Mouse (Mus musculus) 3134 (cell line): ENCODE results near the gene 4933428G20Rik.

Experiments used
- DNase-seq: peaks from one replicate; pipeline ENCODE4 v3.0.0-alpha.2; 2011; ENCODE audit warnings: low spot score; ENCODE audit not compliant: insufficient read length; ENCODE audit errors: extremely low read depth

4933428G20Rik gene

GRCm38 (mm10) chr11:97499865-97500719 is at the start of gene 4933428G20Rik:
4933428G20Rik (minus strand) TSS chr11:97500340.
- no peak for DNase-seq

- no peak for DNase-seq
Measured at GRCm38 (mm10) chr11:97548757-97549156, 48.6 kb upstream of the 4933428G20Rik start.

- DNase-seq = no peak
Measured at GRCm38 (mm10) chr11:97547957-97548706, 48.0 kb upstream of the 4933428G20Rik start.

GRCm38 (mm10) chr11:97546804-97547411 is 46.8 kb upstream of the 4933428G20Rik start:
- DNase-seq = no peak

- no peak for DNase-seq
Measured at GRCm38 (mm10) chr11:97545808-97546560, 45.8 kb upstream of the 4933428G20Rik start.

GRCm38 (mm10) chr11:97543883-97544282 is 43.7 kb upstream of the 4933428G20Rik start:
- DNase-seq = no peak

GRCm38 (mm10) chr11:97543181-97543733 is 43.1 kb upstream of the 4933428G20Rik start:
- DNase-seq = peak; percentile 65

- DNase-seq = no peak
Measured at GRCm38 (mm10) chr11:97542171-97543150, 42.3 kb upstream of the 4933428G20Rik start.

GRCm38 (mm10) chr11:97540604-97541003 is 40.5 kb upstream of the 4933428G20Rik start:
- DNase-seq = no peak

GRCm38 (mm10) chr11:97540136-97540535 is 40.0 kb upstream of the 4933428G20Rik start:
- DNase-seq = no peak

- DNase-seq = no peak
Measured at GRCm38 (mm10) chr11:97539622-97540021, 39.5 kb upstream of the 4933428G20Rik start.

GRCm38 (mm10) chr11:97537580-97538089 is 37.5 kb upstream of the 4933428G20Rik start:
- DNase-seq = no peak

- DNase-seq = no peak
Measured at GRCm38 (mm10) chr11:97536835-97537579, 36.9 kb upstream of the 4933428G20Rik start.

GRCm38 (mm10) chr11:97536083-97536747 is 36.1 kb upstream of the 4933428G20Rik start:
- no peak for DNase-seq

- DNase-seq = no peak
Measured at GRCm38 (mm10) chr11:97535660-97536059, 35.5 kb upstream of the 4933428G20Rik start.

- DNase-seq = no peak
Measured at GRCm38 (mm10) chr11:97535308-97535630, 35.1 kb upstream of the 4933428G20Rik start.

- DNase-seq = no peak
Measured at GRCm38 (mm10) chr11:97534442-97535307, 34.5 kb upstream of the 4933428G20Rik start.
